Mouse (Mus musculus) liver, embryonic 14.5 days (tissue): ENCODE measurements around the gene Rundc3a. TPM values are rescaled to one million over a fixed set of nuclear protein-coding genes. Genes with fewer than 3 reads are reported as not detected.
"Not testable (repeated sequence)": the region's sequence is repeated elsewhere in the genome, so short reads cannot be mapped to it uniquely, and the experiment has no call there.

Source experiments
- ATAC-seq: fragments of 200-750 bp; cut with Nextera tagmentation; 2 replicates; pipeline ENCODE4 v1.8.0; 2017; ENCODE audit warnings: moderate number of reproducible peaks, mild to moderate bottlenecking, moderate library complexity; ENCODE audit not compliant: insufficient read depth
- DNase-seq, 3 experiments: peaks; one replicate each; pipeline ENCODE4 v3.0.0-alpha.2; 2012 to 2013; ENCODE audit warnings: low read depth in 3 of 3, low spot score in 3 of 3
- H3K27ac ChIP-seq: fragments of 300-500 bp; sonication (generic); 2 replicates; pipeline ENCODE4 v1.5.1; 2014; ENCODE audit warnings: moderate library complexity, mild to moderate bottlenecking, control low read depth, inconsistent platforms
- H3K27me3 ChIP-seq: fragments of 300-500 bp; sonication (generic); 2 replicates; pipeline ENCODE4 v1.6.1; 2014; ENCODE audit warnings: mild to moderate bottlenecking, low read length, moderate library complexity; ENCODE audit not compliant: control insufficient read depth, insufficient read depth
- H3K36me3 ChIP-seq: fragments of 300-500 bp; sonication (generic); replicated peaks from 2 replicates; pipeline ENCODE4 v1.6.1; 2014; ENCODE audit warnings: low read depth; ENCODE audit not compliant: control insufficient read depth, insufficient read depth
- H3K4me1 ChIP-seq, 2 experiments: fragments of 200-500 bp in 1 of 2; fragments of 300-500 bp in 1 of 2; sonication (generic) in 1 of 2; replicated peaks; 2 replicates each; pipeline ENCODE4 v1.6.1; 2012 to 2014; ENCODE audit warnings: antibody characterized with exemption in 1 of 2, inconsistent platforms in 1 of 2, low read length in 1 of 2; ENCODE audit not compliant: control insufficient read depth in 2 of 2, insufficient read depth in 2 of 2
- H3K4me2 ChIP-seq: fragments of 300-500 bp; sonication (generic); 2 replicates; pipeline ENCODE4 v1.6.1; 2014; ENCODE audit warnings: low read depth, mild to moderate bottlenecking, control low read depth, moderate library complexity
- H3K4me3 ChIP-seq, 2 experiments: fragments of 200-500 bp in 1 of 2; fragments of 300-500 bp in 1 of 2; sonication (generic) in 1 of 2; 2 replicates each; pipeline ENCODE4 v1.5.1; 2012 to 2014; ENCODE audit warnings: low read depth in 2 of 2, low read length in 2 of 2, mild to moderate bottlenecking in 2 of 2, control low read depth in 1 of 2, inconsistent platforms in 1 of 2, moderate library complexity in 1 of 2; ENCODE audit not compliant: insufficient read depth in 1 of 2
- H3K9ac ChIP-seq: fragments of 300-500 bp; sonication (generic); replicated peaks from 2 replicates; pipeline ENCODE4 v1.6.1; 2014; ENCODE audit warnings: mild to moderate bottlenecking, control low read depth, moderate library complexity
- H3K9me3 ChIP-seq: fragments of 300-500 bp; sonication (generic); 2 replicates; pipeline ENCODE4 v1.6.1; 2016; ENCODE audit warnings: low read length, mixed read lengths; ENCODE audit not compliant: control insufficient read depth
- CTCF ChIP-seq: IDR thresholded peaks from 2 replicates; pipeline ENCODE4 v1.5.1; 2016; ENCODE audit warnings: antibody characterized with exemption, low read depth, control low read depth
- EP300 ChIP-seq: IDR thresholded peaks from 2 replicates; pipeline ENCODE4 v1.6.1; 2016; ENCODE audit warnings: antibody characterized with exemption, low read depth
- WGBS: fragments of 180-500 bp; shearing (Covaris S2); extraction: QIAGEN DNeasy Blood & Tissue Kit; methylation state at CpG from one replicate; pipeline ENCODE4 v1.1.7; 2014; ENCODE audit not compliant: insufficient replicate concordance; 5-methylcytosine and 5-hydroxymethylcytosine counted together
- polyA plus RNA-seq, 2 experiments: library from polyadenylated mRNA; depleted of rRNA in 1 of 2; stranded (reverse) in 1 of 2; unstranded in 1 of 2; fragments of >200 nt; fragmentation: Nextera tagmentation in 1 of 2; extraction: Ambion mirVana in 1 of 2; gene quantifications; 2 replicates each; pipeline versions ENCODE4 v1.2.1 to v1.2.3; 2012 to 2014

Rundc3a gene
- polyA plus RNA-seq, 2 experiments: 1.0 to 1.4 TPM

DNA sequence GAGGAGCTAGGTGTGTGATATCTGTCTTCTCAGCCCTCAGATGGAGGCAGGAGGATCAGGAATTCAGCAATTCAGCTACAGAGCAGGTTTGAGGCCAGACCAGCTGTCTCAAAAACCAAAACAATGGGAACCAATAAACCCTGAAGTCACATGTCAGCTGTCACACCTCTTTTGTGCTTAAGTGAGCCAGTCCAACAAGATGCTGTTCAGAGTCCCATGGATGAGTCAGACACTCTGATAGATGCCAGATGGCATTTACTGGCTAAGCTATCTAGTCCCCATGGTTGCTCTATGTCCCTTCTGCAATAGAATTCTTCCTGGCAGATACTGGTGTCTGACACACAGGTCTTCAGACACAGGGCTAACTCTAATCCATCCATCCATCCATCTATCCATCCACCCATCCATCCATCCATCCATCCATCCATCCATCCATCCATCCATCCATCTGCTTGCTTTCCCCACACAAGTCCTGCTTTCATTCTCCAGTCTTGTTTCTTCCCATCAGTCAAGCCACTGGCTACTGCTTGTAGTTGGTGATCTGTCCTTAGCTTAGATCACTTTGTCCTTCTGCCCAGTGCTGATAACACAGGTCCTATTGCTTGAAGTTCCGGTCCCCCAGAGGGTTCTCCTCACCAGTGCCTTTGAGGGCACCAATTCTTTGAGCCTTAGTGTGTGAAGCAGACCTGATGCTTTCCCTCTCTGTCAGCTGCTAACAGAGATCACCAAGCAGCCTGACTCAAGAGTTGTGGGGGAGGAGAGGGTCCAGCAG is 9.7 kb upstream of the Rundc3a start:
- no peaks in the 10 kb centered on the region for H3K36me3 ChIP-seq
- H3K4me3 ChIP-seq: no peak overlapping the region
- peak overlapping the region; percentile 25; the same call in 1 of the 2 replicates for H3K27ac ChIP-seq
- peaks cover 6% of the 10 kb centered on the region; the same call in 1 of the 2 replicates for H3K27me3 ChIP-seq
- H3K4me2 ChIP-seq: peak overlapping the region; percentile 24; the same call in 1 of the 2 replicates
- H3K9me3 ChIP-seq: peaks cover 3% of the 10 kb centered on the region; the same call in 1 of the 2 replicates
- WGBS: 45% methylated on average over 1 of the region's 1 CpGs
- DNase-seq: no peak
- TF ChIP-seq CTCF (no peak), EP300 (no peak)
- H3K9ac ChIP-seq: peak overlapping the region; percentile 25
- H3K4me1 ChIP-seq: peaks cover 26 to 37% of the 10 kb centered on the region in 2 experiments
- peak; percentile 58; the same call in 1 of the 2 replicates for ATAC-seq

GRCm38 (mm10) chr11:102384418-102384817 is 8.8 kb upstream of the Rundc3a start:
- peaks cover 26 to 37% of the 10 kb centered on the region in 2 experiments for H3K4me1 ChIP-seq
- H3K27me3 ChIP-seq: peaks cover 6% of the 10 kb centered on the region; the same call in 1 of the 2 replicates
- H3K4me3 ChIP-seq: no peak overlapping the region
- TF ChIP-seq EP300: no peak
- TF ChIP-seq CTCF: no peak
- no peaks in the 10 kb centered on the region for H3K36me3 ChIP-seq
- no peaks in the 10 kb centered on the region for H3K9me3 ChIP-seq
- no peak overlapping the region for H3K9ac ChIP-seq
- H3K27ac ChIP-seq: no peak overlapping the region
- ATAC-seq (no peak), DNase-seq (no peak)
- H3K4me2 ChIP-seq: peak overlapping the region; percentile 24; the same call in 1 of the 2 replicates
- WGBS: 50% methylated on average over 2 of the region's 2 CpGs

GRCm38 (mm10) chr11:102385075-102385474 is 8.1 kb upstream of the Rundc3a start:
- WGBS: 42% methylated on average over 4 of the region's 4 CpGs
- Histone ChIP-seq H3K27me3 (peaks cover 6% of the 10 kb centered on the region; the same call in 1 of the 2 replicates), H3K4me3 (no peak overlapping the region), H3K36me3 (no peaks in the 10 kb centered on the region), H3K4me2 (no peak overlapping the region), H3K9me3 (no peaks in the 10 kb centered on the region), H3K4me1 (peaks cover 26 to 37% of the 10 kb centered on the region in 2 experiments), H3K9ac (no peak overlapping the region), H3K27ac (no peak overlapping the region)
- ATAC-seq: no peak
- no peak for DNase-seq
- TF ChIP-seq CTCF (no peak), EP300 (no peak)

- Histone ChIP-seq H3K27me3 (peaks cover 15% of the 10 kb centered on the region), H3K4me3 (no peak overlapping the region), H3K4me1 (peaks cover 25 to 32% of the 10 kb centered on the region in 2 experiments), H3K9me3 (no peaks in the 10 kb centered on the region), H3K27ac (no peak overlapping the region), H3K36me3 (no peaks in the 10 kb centered on the region), H3K4me2 (no peak overlapping the region), H3K9ac (no peak overlapping the region)
- DNase-seq: no peak
- ATAC-seq: no peak
- TF ChIP-seq CTCF: no peak
- TF ChIP-seq EP300: no peak
- 27% methylated on average over 5 of the region's 5 CpGs for WGBS
These were observed 7.1 kb upstream of the Rundc3a start for GRCm38 (mm10) chr11:102386121-102386520.

- not testable (repeated sequence) for ATAC-seq, H3K36me3 ChIP-seq, H3K9me3 ChIP-seq, H3K4me3 ChIP-seq, H3K27ac ChIP-seq, H3K9ac ChIP-seq, DNase-seq, H3K4me2 ChIP-seq
- H3K4me1 ChIP-seq: peaks cover 6 to 18% of the 10 kb centered on the region in 2 experiments
- peaks cover 45% of the 10 kb centered on the region for H3K27me3 ChIP-seq
- 72% methylated on average over 4 of the region's 5 CpGs for WGBS
These were observed 3.8 kb upstream of the Rundc3a start for GRCm38 (mm10) chr11:102389436-102389835.
